Mouse (Mus musculus) cerebellum, adult 11 months (tissue): Measurements from ENCODE around the gene Hsph1.
A peak's percentile ranks its signal among the peaks of the same experiment; 100 is the strongest.

Source experiments
- DNase-seq: peaks from one replicate; pipeline ENCODE4 v3.0.0; 2022

Hsph1 gene

GRCm38 (mm10) chr5:149636075-149636920 is at the start of gene Hsph1:
Gene Hsph1 (minus strand): TSS chr5:149636376.
- DNase-seq, result peak; percentile 99

DNA sequence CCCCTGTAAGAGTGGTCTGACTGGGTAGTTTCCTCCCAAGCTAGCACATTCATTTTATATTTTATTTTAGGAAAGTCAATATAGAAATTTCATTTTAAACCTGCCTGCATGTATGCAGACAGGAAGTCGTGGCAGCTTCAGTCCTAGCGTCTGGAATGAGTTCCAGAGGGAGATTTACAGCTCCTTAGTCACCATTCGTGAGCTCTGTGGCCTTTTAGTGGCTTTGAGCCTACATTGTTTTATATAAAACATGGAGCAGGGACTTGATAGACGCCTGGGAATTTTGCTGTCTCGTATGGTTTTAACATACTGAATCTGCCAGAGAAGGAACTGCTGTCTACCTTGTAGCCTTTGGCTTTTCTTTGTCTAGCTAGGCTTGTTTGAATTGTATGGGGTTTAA is 44.8 kb upstream of the Hsph1 start:
- DNase-seq, result no peak

GRCm38 (mm10) chr5:149679886-149680285 is 43.7 kb upstream of the Hsph1 start:
- no peak for DNase-seq

DNA sequence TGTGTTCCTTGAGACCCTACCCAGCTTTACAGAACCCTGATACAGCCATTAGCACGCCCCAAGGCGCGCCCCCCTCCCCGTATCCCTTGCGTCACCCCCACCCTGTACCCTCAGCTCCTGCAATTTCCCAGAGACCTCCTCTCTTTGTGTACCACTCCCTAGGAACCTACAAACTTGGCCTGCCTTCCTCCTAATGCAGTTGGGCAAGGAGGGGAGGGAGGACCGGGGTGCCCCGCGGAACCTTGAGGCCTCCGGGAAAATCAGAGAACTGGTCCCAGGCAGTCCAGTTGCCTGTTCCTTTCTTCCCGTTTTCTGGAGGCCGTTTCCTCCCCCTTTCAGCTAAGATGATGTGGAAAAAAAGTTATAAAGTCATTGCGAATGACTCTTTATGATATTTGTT is 43.2 kb upstream of the Hsph1 start:
- DNase-seq, result no peak

- DNase-seq, result peak; percentile 6
Observed at GRCm38 (mm10) chr5:149678990-149679348, 42.8 kb upstream of the Hsph1 start.

DNA sequence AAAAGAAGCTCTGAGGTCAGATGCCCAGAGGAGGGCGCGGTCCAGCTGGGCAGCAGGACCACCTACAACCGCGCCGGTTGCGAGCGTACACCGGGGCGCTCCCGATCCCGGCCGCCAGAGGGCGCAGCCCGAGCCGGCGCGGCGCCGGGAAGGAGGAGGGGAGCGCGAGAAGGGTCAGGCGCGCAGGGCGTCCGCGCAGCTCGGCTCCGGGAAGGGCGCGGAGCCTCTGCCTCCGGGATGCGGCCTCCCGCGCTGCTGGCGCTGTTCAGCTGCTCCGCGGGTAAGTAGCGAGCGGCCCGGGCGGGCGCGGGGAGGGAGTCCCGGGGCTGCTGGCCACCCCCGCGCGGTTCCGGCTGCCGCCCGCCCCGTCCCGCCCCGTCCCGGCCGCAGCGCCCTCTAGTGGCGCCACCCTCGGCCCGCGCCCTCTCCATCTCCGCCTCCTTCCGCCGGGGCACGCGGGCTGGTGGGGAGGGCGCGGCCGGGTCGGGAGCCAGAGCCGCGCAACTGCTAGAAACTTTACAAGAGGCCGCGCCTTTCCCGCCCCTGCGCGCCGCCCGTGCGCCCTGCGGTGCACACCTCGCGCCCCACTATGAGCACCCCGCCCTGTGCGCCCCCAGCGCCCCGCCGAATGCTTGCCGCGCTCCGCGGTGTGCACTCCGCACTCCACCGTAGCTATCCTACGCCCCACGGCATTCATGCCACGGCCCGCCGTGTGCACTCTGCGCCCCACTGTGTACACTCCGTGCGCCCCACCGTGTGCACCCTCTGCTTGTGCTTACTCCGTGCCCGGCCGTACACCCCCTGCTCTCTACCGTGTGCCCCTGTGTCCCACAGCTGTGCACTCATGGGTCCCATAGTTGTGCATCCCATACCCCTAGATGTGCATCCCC is 42.2 kb upstream of the Hsph1 start, which contains the start of gene B3glct:
B3glct (plus strand) TSS at position 131 of the 890 bp plus-strand sequence.
- DNase-seq, result peak; percentile 76

DNA sequence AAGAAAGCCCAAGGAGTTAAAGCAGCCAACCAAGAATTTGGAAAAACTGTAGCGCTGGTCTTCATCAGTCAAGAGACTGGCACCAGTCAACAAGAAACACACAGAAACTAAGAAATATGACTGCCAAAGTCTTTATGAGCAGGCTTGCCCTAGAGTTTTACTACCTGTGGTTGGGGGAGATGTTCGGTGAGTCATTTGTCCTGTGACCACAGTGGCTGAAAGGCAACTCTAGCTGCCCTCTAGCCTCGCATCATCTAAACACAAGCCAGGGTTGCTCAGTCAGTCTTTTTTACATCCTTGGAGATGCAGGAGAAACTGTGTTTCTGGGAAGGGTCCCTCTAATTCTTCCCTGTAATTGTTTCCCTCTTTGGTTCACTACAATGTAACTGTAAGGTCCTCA is 41.0 kb upstream of the Hsph1 start:
- no peak for DNase-seq

- DNase-seq, result no peak
Observed at GRCm38 (mm10) chr5:149663417-149663816, 27.2 kb upstream of the Hsph1 start.

GRCm38 (mm10) chr5:149662980-149663379 is 26.8 kb upstream of the Hsph1 start:
- DNase-seq, result no peak

DNA sequence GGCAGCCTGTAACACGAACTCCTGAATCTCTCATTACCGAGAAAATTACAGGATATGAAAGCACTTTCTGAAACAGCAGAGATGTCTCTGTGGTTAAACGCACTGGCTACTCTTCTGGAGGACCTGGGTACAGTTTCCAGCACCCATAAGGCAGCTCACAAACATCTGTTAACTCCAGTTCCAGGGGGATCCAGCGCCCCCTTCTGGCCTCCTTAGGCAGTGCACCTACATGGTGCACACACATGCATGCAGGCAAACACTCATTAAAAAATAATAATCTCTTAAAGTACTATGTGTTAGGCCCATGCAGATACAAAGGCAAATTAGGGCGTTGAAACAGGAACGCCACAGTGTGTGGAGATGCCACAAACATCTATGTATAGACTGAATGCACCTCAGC is 25.3 kb upstream of the Hsph1 start:
- no peak for DNase-seq

DNA sequence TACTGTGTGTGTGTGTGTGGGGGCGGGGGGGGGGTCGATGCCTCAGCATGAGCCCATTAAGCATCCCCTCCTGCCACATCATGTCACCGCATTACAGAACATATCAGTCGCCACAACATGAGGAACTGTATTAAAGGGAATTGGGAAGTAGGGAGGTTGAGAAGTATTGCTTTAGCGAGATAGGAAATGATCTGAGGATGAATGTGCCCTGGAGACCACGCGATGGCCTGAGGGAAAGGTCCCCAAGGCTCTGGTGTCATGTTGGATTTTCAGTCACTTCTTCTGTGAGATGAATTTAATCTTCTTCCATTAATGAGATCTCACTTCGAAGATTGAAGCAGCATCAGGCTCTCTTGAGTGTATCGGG is 23.2 kb upstream of the Hsph1 start:
- no peak for DNase-seq

GRCm38 (mm10) chr5:149658741-149659413 is 22.7 kb upstream of the Hsph1 start:
- no peak for DNase-seq

DNA sequence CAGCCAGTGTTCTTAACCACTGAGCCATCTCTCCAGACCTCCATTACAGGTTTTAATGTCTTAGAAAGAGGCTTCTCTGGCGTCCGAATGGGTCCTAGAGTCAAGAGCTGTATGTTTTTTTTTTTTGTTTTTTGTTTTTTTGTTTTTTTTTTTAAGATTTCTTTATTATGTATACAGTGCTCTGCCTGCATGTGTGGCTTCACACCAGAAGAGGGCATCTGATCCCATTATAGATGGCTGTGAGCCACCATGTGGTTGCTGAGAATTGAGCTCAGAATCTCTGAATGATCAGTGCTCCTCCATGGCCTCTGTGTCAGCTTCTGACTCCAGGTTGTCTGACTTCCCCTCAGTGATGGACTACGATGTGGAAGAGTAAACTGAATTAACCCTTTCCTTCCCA is 21.8 kb upstream of the Hsph1 start:
- DNase-seq, result no peak

DNA sequence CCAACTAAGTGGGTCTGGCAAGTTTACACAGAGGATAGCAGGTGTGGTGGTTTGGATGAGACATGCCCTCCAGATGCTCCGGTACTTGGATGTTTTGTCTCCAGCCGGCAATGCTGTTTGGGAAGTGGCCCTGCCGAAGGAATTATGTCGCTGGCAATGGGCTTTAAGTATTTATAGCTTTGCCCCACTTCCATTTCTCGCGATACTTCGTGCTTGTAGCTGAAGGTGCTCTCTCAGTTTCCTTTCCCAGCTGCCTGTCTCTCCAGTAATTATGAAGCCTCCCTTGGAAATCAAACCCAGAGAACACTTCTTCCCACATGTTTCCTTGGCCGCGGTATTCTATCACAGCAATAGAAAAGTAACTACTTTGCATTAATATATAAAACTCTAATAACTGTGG is 19.5 kb upstream of the Hsph1 start:
- no peak for DNase-seq

GRCm38 (mm10) chr5:149650179-149650553 is 14.0 kb upstream of the Hsph1 start:
- DNase-seq, result no peak

DNA sequence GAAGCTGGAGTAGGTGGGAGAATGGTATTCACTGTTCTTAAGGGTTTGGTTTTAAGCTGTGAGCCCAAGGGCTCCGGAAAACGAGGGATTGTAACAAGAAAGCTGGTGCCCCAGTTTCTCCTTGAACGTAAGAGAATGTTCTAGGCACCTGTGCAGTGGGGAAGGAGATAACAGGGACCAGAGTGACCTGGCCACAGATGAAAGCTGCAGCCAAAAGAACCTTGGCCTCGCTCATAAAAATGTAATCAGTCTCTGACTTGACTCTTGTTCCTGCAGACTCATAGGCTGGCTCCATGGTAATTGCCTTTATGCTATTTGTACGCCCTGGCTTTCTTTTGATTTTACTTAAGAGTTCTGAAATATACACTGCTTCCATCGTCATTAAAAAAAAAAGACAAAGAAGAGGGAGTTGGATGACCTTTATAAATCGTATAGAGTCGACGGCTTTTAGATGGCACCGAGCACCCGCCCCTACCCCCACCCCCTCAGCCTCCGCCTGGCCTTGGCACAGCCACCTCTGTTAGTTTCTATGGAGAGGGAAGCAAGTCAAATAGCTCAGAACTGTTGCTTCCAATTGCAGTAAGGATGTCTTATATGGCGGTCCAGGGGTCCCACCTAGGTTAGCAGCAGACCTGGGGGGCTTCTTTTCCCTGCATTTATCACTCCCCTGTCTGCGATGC is 13.5 kb upstream of the Hsph1 start:
- DNase-seq, result no peak

DNA sequence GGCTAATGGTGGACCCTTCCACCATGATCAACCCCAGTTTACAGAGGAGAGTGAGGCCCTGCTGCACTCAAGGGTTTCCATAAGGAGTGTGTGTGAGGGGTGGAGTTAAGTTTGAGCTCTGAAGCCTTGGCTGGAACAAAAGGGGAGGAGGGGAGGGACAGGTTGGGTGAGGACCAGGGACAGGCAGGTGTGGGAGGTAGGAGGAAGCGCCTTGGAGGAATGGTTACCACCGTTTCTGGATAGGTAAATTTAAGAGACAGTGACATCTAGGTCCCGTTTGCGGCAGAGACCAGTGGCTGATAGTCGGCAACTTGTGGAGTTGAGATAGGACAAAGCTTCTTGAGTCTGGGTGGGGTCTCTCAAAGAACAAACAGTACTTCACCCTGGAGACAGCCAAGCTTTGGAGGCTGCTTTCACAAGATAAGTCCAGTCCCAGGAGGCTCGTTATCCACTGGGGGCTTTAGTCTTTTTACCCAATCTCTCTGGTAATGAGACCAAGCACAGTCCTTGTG is 12.8 kb upstream of the Hsph1 start:
- no peak for DNase-seq

- no peak for DNase-seq
Observed at GRCm38 (mm10) chr5:149648196-149648595, 12.0 kb upstream of the Hsph1 start.

- no peak for DNase-seq
Observed at GRCm38 (mm10) chr5:149647367-149648115, 11.4 kb upstream of the Hsph1 start.

- DNase-seq, result no peak
Observed at GRCm38 (mm10) chr5:149642783-149643509, 6.8 kb upstream of the Hsph1 start.

- DNase-seq, result no peak
Observed at GRCm38 (mm10) chr5:149642366-149642765, 6.2 kb upstream of the Hsph1 start.
